Mouse (Mus musculus) forebrain, embryonic 12.5 days (tissue): ENCODE measurements around the gene Cox8c. TPM values are rescaled to one million over a fixed set of nuclear protein-coding genes. Genes with fewer than 3 reads are reported as not detected.

Source experiments
- ATAC-seq: fragments of 200-750 bp; cut with Nextera tagmentation; 2 replicates; pipeline ENCODE4 v1.8.0; 2017; ENCODE audit warnings: moderate TSS enrichment; ENCODE audit not compliant: low FRiP score
- H3K27ac ChIP-seq: fragments of 300-500 bp; sonication (generic); 2 replicates; pipeline ENCODE4 v1.5.1; 2016; ENCODE audit warnings: mild to moderate bottlenecking
- H3K27me3 ChIP-seq: fragments of 300-500 bp; sonication (generic); 2 replicates; pipeline ENCODE4 v1.6.1; 2016; ENCODE audit warnings: mild to moderate bottlenecking
- H3K36me3 ChIP-seq: fragments of 300-500 bp; sonication (generic); replicated peaks from 2 replicates; pipeline ENCODE4 v1.6.1; 2016; ENCODE audit warnings: mild to moderate bottlenecking
- H3K4me1 ChIP-seq: fragments of 300-500 bp; sonication (generic); 2 replicates; pipeline ENCODE4 v1.6.1; 2016
- H3K4me2 ChIP-seq: fragments of 300-500 bp; sonication (generic); 2 replicates; pipeline ENCODE4 v1.6.1; 2016; ENCODE audit warnings: mild to moderate bottlenecking, moderate library complexity
- H3K4me3 ChIP-seq: fragments of 300-500 bp; sonication (generic); replicated peaks from 2 replicates; pipeline ENCODE4 v1.5.1; 2016; ENCODE audit warnings: mild to moderate bottlenecking
- H3K9ac ChIP-seq: fragments of 300-500 bp; sonication (generic); 2 replicates; pipeline ENCODE4 v1.6.1; 2016; ENCODE audit warnings: mild to moderate bottlenecking
- H3K9me3 ChIP-seq: fragments of 300-500 bp; sonication (generic); 2 replicates; pipeline ENCODE4 v1.6.1; 2016
- WGBS: fragments of 180-500 bp; shearing (Covaris S2); methylation state at CpG from one replicate; pipeline ENCODE4 v1.1.7; 2016; 5-methylcytosine and 5-hydroxymethylcytosine counted together
- polyA plus RNA-seq: library from polyadenylated mRNA; unstranded; fragments of >200 nt; fragmentation: Nextera tagmentation; extraction: Ambion mirVana; gene quantifications from 2 replicates; pipeline ENCODE4 v1.2.1, GENCODE M21; 2016

Gene Cox8c
- polyA plus RNA-seq, 1 experiment from 2014 or later: not detected

DNA sequence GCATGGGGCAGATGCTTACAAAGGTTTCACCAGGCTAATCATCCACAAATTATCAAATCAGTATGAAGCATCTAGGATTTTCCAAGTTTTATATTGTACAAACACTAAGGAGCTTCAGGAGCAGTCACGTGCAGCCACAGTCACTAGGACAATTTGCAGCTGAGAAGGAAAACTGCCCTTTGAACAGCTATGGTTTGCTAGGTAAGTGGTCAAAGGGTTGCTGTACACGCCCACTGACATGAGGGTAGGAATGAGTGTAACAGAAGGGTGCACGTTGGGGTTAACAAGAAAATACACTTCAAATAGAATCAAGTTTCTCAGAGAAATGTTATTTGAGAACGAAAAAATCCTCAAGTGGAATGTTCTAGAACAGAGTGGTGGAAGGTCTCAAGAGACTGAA, 30.6 kb downstream of the Cox8c start:
- Histone ChIP-seq H3K9ac (no peak overlapping the region), H3K9me3 (no peaks in the 10 kb centered on the region), H3K4me2 (no peak overlapping the region), H3K27ac (no peak overlapping the region), H3K4me1 (no peaks in the 10 kb centered on the region), H3K27me3 (no peaks in the 10 kb centered on the region), H3K36me3 (no peaks in the 10 kb centered on the region), H3K4me3 (no peak overlapping the region)
- 79% methylated on average over 4 of the region's 4 CpGs for WGBS
- ATAC-seq: no peak

DNA sequence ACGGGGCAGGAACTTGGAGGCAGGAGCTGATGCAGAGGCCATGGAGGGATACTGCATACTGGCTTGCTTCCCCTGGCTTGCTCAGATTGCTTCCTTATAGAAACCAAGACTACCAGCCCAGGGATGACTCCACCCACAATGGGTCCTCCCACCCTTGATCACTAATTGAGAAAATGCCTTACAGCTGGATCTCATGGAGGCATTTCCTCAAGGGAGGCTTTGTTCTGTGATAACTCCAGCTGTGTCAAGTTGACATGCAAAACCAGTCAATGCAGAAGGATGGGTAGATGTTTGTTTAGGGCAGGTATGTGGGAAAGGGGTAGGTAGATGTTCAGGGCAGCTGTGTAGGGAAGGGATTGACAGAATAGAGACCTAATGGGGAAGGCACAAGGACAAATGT, 31.2 kb downstream of the Cox8c start:
- no peaks in the 10 kb centered on the region for H3K27me3 ChIP-seq
- WGBS: 82% methylated on average over 1 of the region's 1 CpGs
- no peaks in the 10 kb centered on the region for H3K36me3 ChIP-seq
- H3K27ac ChIP-seq: no peak overlapping the region
- H3K4me3 ChIP-seq: no peak overlapping the region
- H3K4me1 ChIP-seq: no peaks in the 10 kb centered on the region
- no peak for ATAC-seq
- H3K9me3 ChIP-seq: no peaks in the 10 kb centered on the region
- H3K4me2 ChIP-seq: no peak overlapping the region
- no peak overlapping the region for H3K9ac ChIP-seq

DNA sequence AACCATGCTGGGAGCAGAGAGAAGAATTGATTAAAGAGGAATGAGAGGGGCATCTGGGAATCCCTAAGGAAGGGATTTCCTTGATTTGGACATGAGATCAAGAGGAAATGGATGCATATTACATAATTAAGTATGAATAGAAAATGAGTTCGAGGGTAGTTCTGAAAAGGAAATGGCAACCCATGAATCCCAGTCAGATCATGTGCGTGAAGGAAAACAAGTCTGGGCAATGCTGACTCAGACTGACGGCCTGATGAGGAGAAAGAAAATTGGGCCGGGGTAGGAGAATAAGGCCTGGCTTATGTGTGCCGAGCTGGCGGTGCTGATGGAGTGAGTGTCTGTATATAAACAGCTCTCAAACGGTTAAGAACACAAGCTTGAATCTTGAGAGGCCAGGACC, 31.7 kb downstream of the Cox8c start:
- 88% methylated on average over 7 of the region's 7 CpGs for WGBS
- ATAC-seq: no peak
- Histone ChIP-seq H3K4me3 (no peak overlapping the region), H3K27ac (no peak overlapping the region), H3K27me3 (no peaks in the 10 kb centered on the region), H3K36me3 (no peaks in the 10 kb centered on the region), H3K9me3 (no peaks in the 10 kb centered on the region), H3K9ac (no peak overlapping the region), H3K4me2 (no peak overlapping the region), H3K4me1 (no peaks in the 10 kb centered on the region)

DNA sequence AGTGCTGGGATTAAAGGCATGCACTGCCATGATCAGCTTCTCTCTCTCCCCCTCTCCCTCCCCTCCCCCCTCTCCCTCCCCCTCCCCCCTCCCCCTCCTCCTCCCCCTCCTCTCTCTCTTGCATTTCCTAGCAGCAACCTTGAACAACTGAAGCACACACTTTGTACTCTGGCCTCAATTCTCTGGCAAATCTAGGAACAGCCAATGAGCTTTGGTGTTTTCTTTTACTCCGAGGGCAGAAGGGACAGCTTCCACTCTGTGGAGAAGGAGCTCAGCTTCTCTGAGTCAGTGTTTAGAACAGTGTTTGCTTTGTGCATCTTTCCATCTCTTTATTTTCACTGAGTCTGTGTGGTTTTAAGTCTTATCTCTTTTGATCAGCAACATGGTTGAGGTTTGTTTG, 36.8 kb downstream of the Cox8c start:
- Histone ChIP-seq H3K4me1 (no peaks in the 10 kb centered on the region), H3K27me3 (no peaks in the 10 kb centered on the region), H3K4me3 (no peak overlapping the region), H3K36me3 (no peaks in the 10 kb centered on the region), H3K9ac (no peak overlapping the region), H3K9me3 (no peaks in the 10 kb centered on the region), H3K4me2 (no peak overlapping the region), H3K27ac (no peak overlapping the region)
- ATAC-seq: no peak
- WGBS: 54% methylated on average over 1 of the region's 1 CpGs

DNA sequence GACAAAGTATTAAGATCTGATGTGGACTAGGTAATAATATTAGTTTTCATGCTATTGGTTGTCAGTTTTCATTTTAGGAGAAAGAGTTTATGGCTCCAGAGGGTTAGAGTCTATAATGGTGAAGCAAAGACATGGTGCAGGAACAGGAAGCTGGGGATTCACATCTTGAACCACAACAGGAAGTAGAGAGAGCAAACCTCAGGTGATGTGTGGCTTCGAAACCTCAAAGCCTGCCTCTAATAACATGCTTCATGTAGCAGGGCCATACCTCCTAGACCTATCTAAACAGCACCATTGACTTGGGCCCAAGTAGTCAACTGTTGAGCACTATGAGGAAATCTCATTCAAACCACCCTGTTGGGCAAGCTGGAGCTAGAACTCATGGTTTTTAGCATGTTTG, 46.5 kb downstream of the Cox8c start:
- Histone ChIP-seq H3K27ac (no peak overlapping the region), H3K9me3 (no peaks in the 10 kb centered on the region), H3K4me2 (no peak overlapping the region), H3K4me3 (no peak overlapping the region), H3K36me3 (no peaks in the 10 kb centered on the region), H3K4me1 (peaks cover 12% of the 10 kb centered on the region), H3K9ac (no peak overlapping the region), H3K27me3 (peaks cover 13% of the 10 kb centered on the region)
- WGBS: 96% methylated on average over 1 of the region's 1 CpGs
- ATAC-seq: no peak

DNA sequence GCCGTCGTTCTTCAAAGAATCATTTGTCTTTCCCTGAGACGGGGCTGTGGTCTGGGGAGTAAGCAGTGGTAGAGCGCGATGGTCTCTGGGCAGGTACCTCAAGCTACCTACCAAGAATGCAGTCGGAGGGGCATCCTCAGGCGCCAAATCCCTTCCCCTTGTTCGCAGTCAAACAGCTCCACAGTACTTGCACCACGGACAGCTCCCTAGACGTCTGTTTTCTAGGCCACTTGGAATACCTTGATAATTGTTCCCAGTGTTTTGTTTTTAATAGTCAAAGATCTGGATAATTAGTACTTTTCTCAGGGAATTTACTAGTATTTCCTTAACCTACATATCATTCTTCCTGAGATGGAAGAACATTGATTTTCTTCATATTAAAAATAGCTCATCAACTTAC, 48.7 kb downstream of the Cox8c start:
- Histone ChIP-seq H3K36me3 (no peaks in the 10 kb centered on the region), H3K4me2 (peak overlapping the region; percentile 83)

DNA sequence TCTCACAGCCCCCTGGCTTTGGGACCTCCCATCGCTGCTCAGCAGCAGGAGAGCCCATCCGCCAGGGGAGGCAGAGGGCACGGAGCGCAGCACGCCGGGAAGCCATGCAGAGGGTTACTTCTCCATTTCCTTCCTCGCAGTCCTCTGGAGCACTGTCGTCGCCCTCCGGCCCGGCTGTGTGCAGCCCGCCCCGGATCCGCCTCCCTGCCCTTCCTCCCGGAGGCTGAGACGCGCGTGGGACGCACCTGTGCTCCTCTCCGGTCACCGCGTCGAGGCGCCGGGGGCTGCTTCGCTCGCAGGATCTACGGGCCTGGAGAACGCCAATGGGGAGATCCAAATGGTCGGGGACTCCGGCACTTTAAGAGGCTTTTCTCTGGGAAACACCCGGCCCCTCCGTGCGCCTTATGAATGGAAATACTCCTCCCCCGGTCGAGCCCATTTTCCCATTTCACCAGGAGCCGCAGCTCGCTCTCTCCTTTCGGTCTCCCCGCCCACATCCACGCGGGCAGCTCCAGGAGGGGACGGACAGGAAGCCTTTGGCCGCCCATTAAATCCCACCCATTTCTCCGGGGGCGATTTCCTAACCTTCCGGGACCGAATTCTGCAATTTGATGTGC, 49.8 kb downstream of the Cox8c start, which contains the start of gene Unc79:
Gene Unc79, plus strand, starts transcription at position 82 of the 617 bp plus-strand sequence.
- Histone ChIP-seq H3K27ac (peak within 1 kb of the TSS; percentile 94), H3K4me1 (peaks cover 15% of the 10 kb centered on the region), H3K27me3 (peaks cover 13% of the 10 kb centered on the region), H3K9me3 (no peaks in the 10 kb centered on the region), H3K9ac (peak within 1 kb of the TSS; percentile 76), H3K4me3 (peak within 1 kb of the TSS; percentile 63), H3K36me3 (no peaks in the 10 kb centered on the region), H3K4me2 (peak within 1 kb of the TSS; percentile 83)
- under 1% methylated on average over 48 of the region's 48 CpGs for WGBS
- peak; percentile 85 for ATAC-seq

More for the DNA sequence above, 48.7 kb downstream of the Cox8c start:
- 30% methylated on average over 10 of the region's 10 CpGs for WGBS
- H3K9me3 ChIP-seq: no peaks in the 10 kb centered on the region
- no peak overlapping the region for H3K27ac ChIP-seq
- H3K27me3 ChIP-seq: peaks cover 13% of the 10 kb centered on the region
- no peak overlapping the region for H3K9ac ChIP-seq
- no peak overlapping the region for H3K4me3 ChIP-seq
- ATAC-seq: no peak
- peaks cover 15% of the 10 kb centered on the region for H3K4me1 ChIP-seq

GRCm38 (mm10) chr12:102949395-102950208, 50.5 kb downstream of the Cox8c start:
- H3K4me2 ChIP-seq: peak overlapping the region; percentile 83
- H3K9me3 ChIP-seq: no peaks in the 10 kb centered on the region
- peak overlapping the region; percentile 63 for H3K4me3 ChIP-seq
- peak overlapping the region; percentile 94 for H3K27ac ChIP-seq
- H3K36me3 ChIP-seq: no peaks in the 10 kb centered on the region
- peaks cover 15% of the 10 kb centered on the region for H3K4me1 ChIP-seq
- H3K27me3 ChIP-seq: peaks cover 13% of the 10 kb centered on the region
- H3K9ac ChIP-seq: peak overlapping the region; percentile 76
- ATAC-seq: peak; percentile 88
- under 1% methylated on average over 41 of the region's 42 CpGs for WGBS

Other genes starting within 250 kb of the Cox8c start
- 22.5 and 23.1 TPM in 2 replicates for gene Itpk1, start 194.4 kb upstream of the Cox8c start, polyA plus RNA-seq
- 30.1 and 33.4 TPM in 2 replicates for gene Moap1, start 155.7 kb upstream of the Cox8c start, polyA plus RNA-seq
- gene Tmem251, start 155.6 kb upstream of the Cox8c start, polyA plus RNA-seq: 12.0 and 12.4 TPM in 2 replicates
- gene Gm28051, start 141.6 kb upstream of the Cox8c start, polyA plus RNA-seq: not detected in 2 replicates
- 48.4 and 49.3 TPM in 2 replicates for gene Gon7, start 141.5 kb upstream of the Cox8c start, polyA plus RNA-seq
- 59.2 and 61.7 TPM in 2 replicates for gene Ubr7, start 141.3 kb upstream of the Cox8c start, polyA plus RNA-seq
- gene Gm20604, start 140.6 kb upstream of the Cox8c start, polyA plus RNA-seq: 31.5 and 32.4 TPM in 2 replicates
- gene Btbd7, start 20.8 kb upstream of the Cox8c start, polyA plus RNA-seq: 29.1 and 29.6 TPM in 2 replicates
- gene Unc79, start 49.5 kb downstream of the Cox8c start, polyA plus RNA-seq: 4.1 and 4.8 TPM in 2 replicates